Mouse (Mus musculus): ENCODE results near the gene Snx25. TPM values are rescaled to one million over a fixed set of nuclear protein-coding genes. Genes with fewer than 3 reads are reported as not detected.
A peak's percentile ranks its signal among the peaks of the same experiment; 100 is the strongest.

Gene Snx25
- polyA plus RNA-seq, 1 experiment from 2014 or later, result 3.1 TPM

DNA sequence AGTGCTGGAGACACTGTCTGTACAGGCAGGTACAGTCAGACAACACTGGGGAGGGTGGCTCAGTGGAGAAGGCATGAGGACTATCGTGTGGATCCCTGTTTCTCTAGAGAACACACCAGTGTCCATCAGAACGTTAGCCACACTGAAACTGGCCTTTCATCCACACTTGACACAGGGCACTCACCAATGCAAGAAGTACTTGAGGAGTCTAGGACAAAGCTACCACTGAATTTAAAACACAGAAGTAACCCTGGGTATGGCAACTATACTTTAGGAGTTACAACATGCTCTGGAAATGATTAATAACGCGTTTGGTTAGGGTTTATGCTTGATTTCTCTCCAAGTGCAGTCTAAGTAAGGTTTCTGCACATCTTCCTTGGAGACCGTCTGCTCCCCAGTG is 79.2 kb downstream of the Snx25 start:
- WGBS, result 86% methylated on average over 5 of the region's 5 CpGs
- DNase-seq (ENCODE audit: low spot score) (no peak), ATAC-seq (ENCODE audit: low FRiP score, low TSS enrichment) (no peak)
- Histone ChIP-seq H3K4me3 (ENCODE audit: low read depth, low read length) (no peak overlapping the region), H3K27me3 (ENCODE audit: control insufficient read depth, insufficient read depth, low read length) (no peaks in the 10 kb centered on the region), H3K36me3 (ENCODE audit: control insufficient read depth, insufficient read depth, low read length) (no peaks in the 10 kb centered on the region), H3K9me3 (ENCODE audit: control insufficient read depth, low read length) (no peaks in the 10 kb centered on the region), H3K9ac (ENCODE audit: low read length) (no peak overlapping the region), H3K4me1 (replicated peaks; ENCODE audit: control insufficient read depth, insufficient read depth) (no peaks in the 10 kb centered on the region), H3K27ac (replicated peaks) (no peak overlapping the region), H3K4me2 (replicated peaks; ENCODE audit: low read depth) (no peak overlapping the region)
- TF ChIP-seq EP300 (optimal IDR thresholded peaks at IDR 0.05) (no peak), CTCF (IDR thresholded peaks at IDR 0.05; ENCODE audit: low read depth) (no peak)

DNA sequence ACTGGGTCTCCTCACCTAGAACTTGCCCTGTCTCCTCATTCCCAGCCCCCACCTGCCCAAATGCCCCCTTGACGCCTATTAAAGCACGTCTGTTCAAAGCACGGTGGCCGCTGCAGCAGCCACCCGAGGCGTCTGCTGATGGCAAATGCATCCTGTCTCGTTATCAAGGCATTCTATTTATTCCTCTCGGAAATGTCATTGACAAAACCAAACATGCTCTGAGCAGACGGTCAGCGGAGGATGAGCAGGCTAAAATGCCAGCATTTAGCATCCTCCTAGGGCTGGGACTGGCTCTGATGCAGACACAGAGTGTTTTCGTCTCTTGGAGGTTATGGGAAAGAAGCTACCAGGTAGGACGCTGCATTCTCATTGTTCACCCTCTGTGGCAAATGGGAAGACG is 111.7 kb downstream of the Snx25 start:
- Histone ChIP-seq H3K9ac (ENCODE audit: low read length) (no peak overlapping the region), H3K4me3 (ENCODE audit: low read depth, low read length) (no peak overlapping the region), H3K4me2 (replicated peaks; ENCODE audit: low read depth) (no peak overlapping the region), H3K36me3 (ENCODE audit: control insufficient read depth, insufficient read depth, low read length) (no peaks in the 10 kb centered on the region), H3K27ac (replicated peaks) (no peak overlapping the region), H3K9me3 (ENCODE audit: control insufficient read depth, low read length) (no peaks in the 10 kb centered on the region), H3K27me3 (ENCODE audit: control insufficient read depth, insufficient read depth, low read length) (no peaks in the 10 kb centered on the region), H3K4me1 (replicated peaks; ENCODE audit: control insufficient read depth, insufficient read depth) (no peaks in the 10 kb centered on the region)
- TF ChIP-seq CTCF (IDR thresholded peaks at IDR 0.05; ENCODE audit: low read depth) (no peak), EP300 (optimal IDR thresholded peaks at IDR 0.05) (no peak)
- ATAC-seq (ENCODE audit: low FRiP score, low TSS enrichment) (no peak), DNase-seq (ENCODE audit: low spot score) (no peak)
- 78% methylated on average over 13 of the region's 13 CpGs for WGBS

- Histone ChIP-seq H3K4me1 (replicated peaks; ENCODE audit: control insufficient read depth, insufficient read depth) (no peaks in the 10 kb centered on the region), H3K27me3 (ENCODE audit: control insufficient read depth, insufficient read depth, low read length) (no peaks in the 10 kb centered on the region), H3K36me3 (ENCODE audit: control insufficient read depth, insufficient read depth, low read length) (no peaks in the 10 kb centered on the region), H3K4me2 (replicated peaks; ENCODE audit: low read depth) (no peak overlapping the region), H3K9me3 (ENCODE audit: control insufficient read depth, low read length) (no peaks in the 10 kb centered on the region), H3K4me3 (ENCODE audit: low read depth, low read length) (no peak overlapping the region), H3K9ac (ENCODE audit: low read length) (no peak overlapping the region), H3K27ac (replicated peaks) (no peak overlapping the region)
- 53% methylated on average over 1 of the region's 1 CpGs for WGBS
- no peak for ATAC-seq (ENCODE audit: low FRiP score, low TSS enrichment)
- TF ChIP-seq EP300 (optimal IDR thresholded peaks at IDR 0.05) (no peak), CTCF (IDR thresholded peaks at IDR 0.05; ENCODE audit: low read depth) (no peak)
- no peak for DNase-seq (ENCODE audit: low spot score)
These were observed 112.3 kb downstream of the Snx25 start for GRCm38 (mm10) chr8:46039666-46040065.

- no peaks in the 10 kb centered on the region for H3K27me3 ChIP-seq (ENCODE audit: control insufficient read depth, insufficient read depth, low read length)
- no peak overlapping the region for H3K4me2 ChIP-seq (replicated peaks; ENCODE audit: low read depth)
- no peak overlapping the region for H3K4me3 ChIP-seq (ENCODE audit: low read depth, low read length)
- H3K36me3 ChIP-seq (ENCODE audit: control insufficient read depth, insufficient read depth, low read length), result no peaks in the 10 kb centered on the region
- TF ChIP-seq CTCF (IDR thresholded peaks at IDR 0.05; ENCODE audit: low read depth) (no peak), EP300 (optimal IDR thresholded peaks at IDR 0.05) (no peak)
- H3K27ac ChIP-seq (replicated peaks), result no peak overlapping the region
- no peaks in the 10 kb centered on the region for H3K4me1 ChIP-seq (replicated peaks; ENCODE audit: control insufficient read depth, insufficient read depth)
- no peak for ATAC-seq (ENCODE audit: low FRiP score, low TSS enrichment)
- WGBS, result 65% methylated on average over 11 of the region's 11 CpGs
- no peaks in the 10 kb centered on the region for H3K9me3 ChIP-seq (ENCODE audit: control insufficient read depth, low read length)
- H3K9ac ChIP-seq (ENCODE audit: low read length), result no peak overlapping the region
- DNase-seq (ENCODE audit: low spot score), result no peak
These were observed 115.7 kb downstream of the Snx25 start for GRCm38 (mm10) chr8:46036217-46036616.

GRCm38 (mm10) chr8:46024392-46024791 is 127.6 kb downstream of the Snx25 start:
- Histone ChIP-seq H3K36me3 (ENCODE audit: control insufficient read depth, insufficient read depth, low read length) (no peaks in the 10 kb centered on the region), H3K4me1 (replicated peaks; ENCODE audit: control insufficient read depth, insufficient read depth) (no peaks in the 10 kb centered on the region), H3K27ac (replicated peaks) (no peak overlapping the region), H3K27me3 (ENCODE audit: control insufficient read depth, insufficient read depth, low read length) (no peaks in the 10 kb centered on the region), H3K9me3 (ENCODE audit: control insufficient read depth, low read length) (no peaks in the 10 kb centered on the region), H3K9ac (ENCODE audit: low read length) (no peak overlapping the region), H3K4me3 (ENCODE audit: low read depth, low read length) (no peak overlapping the region), H3K4me2 (replicated peaks; ENCODE audit: low read depth) (no peak overlapping the region)
- TF ChIP-seq EP300 (optimal IDR thresholded peaks at IDR 0.05) (no peak), CTCF (IDR thresholded peaks at IDR 0.05; ENCODE audit: low read depth) (no peak)
- DNase-seq (ENCODE audit: low spot score), result no peak
- ATAC-seq (ENCODE audit: low FRiP score, low TSS enrichment), result peak; percentile 29; the same call in 1 of the 2 replicates
- WGBS, result 35% methylated on average over 4 of the region's 4 CpGs

- DNase-seq (ENCODE audit: low spot score), result no peak
- H3K27ac ChIP-seq (replicated peaks), result no peak overlapping the region
- WGBS, result 92% methylated on average over 9 of the region's 9 CpGs
- no peak for ATAC-seq (ENCODE audit: low FRiP score, low TSS enrichment)
- H3K27me3 ChIP-seq (ENCODE audit: control insufficient read depth, insufficient read depth, low read length), result no peaks in the 10 kb centered on the region
- no peaks in the 10 kb centered on the region for H3K4me1 ChIP-seq (replicated peaks; ENCODE audit: control insufficient read depth, insufficient read depth)
- H3K4me2 ChIP-seq (replicated peaks; ENCODE audit: low read depth), result no peak overlapping the region
- no peaks in the 10 kb centered on the region for H3K9me3 ChIP-seq (ENCODE audit: control insufficient read depth, low read length)
- no peak overlapping the region for H3K4me3 ChIP-seq (ENCODE audit: low read depth, low read length)
- no peak overlapping the region for H3K9ac ChIP-seq (ENCODE audit: low read length)
- H3K36me3 ChIP-seq (ENCODE audit: control insufficient read depth, insufficient read depth, low read length), result no peaks in the 10 kb centered on the region
- TF ChIP-seq EP300 (optimal IDR thresholded peaks at IDR 0.05) (no peak), CTCF (IDR thresholded peaks at IDR 0.05; ENCODE audit: low read depth) (no peak)
These were observed 129.2 kb downstream of the Snx25 start for GRCm38 (mm10) chr8:46022758-46023157.
